Mouse (Mus musculus) brain, embryonic 14.5 days (tissue): ENCODE measurements around the gene Spi1.

ENCODE experiments used
- CTCF ChIP-seq: fragments of 200-500 bp; IDR thresholded peaks from 2 replicates; pipeline ENCODE4 v1.5.1; 2012; ENCODE audit warnings: inconsistent platforms, mild to moderate bottlenecking, moderate library complexity, borderline replicate concordance; ENCODE audit not compliant: insufficient read depth, insufficient read length; ENCODE audit errors: extremely low read depth
- POLR2A ChIP-seq: fragments of 200-500 bp; IDR thresholded peaks from 2 replicates; pipeline ENCODE4 v1.6.1; 2012; ENCODE audit warnings: mild to moderate bottlenecking, inconsistent platforms, borderline replicate concordance; ENCODE audit not compliant: poor library complexity, insufficient read depth, insufficient read length, severe bottlenecking; ENCODE audit errors: extremely low read depth

DNA sequence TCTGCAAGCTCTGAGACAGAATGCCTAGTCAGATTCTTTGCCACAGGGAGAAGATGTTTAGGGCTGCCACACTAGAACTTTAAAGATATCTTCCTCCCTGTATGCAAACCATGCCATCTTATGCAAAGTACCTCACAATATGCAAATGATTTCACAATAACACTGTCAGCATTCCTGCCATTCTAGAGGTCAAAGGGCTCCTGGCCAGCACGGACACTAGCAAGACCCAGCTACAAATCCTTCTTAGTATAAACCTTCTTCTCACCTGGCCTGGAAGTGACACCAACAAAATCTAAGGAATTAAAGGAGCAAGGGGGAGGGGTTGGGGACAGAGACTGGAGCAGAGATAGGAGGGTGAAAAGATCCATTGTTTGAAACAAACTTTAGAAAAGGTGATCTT is 10.1 kb upstream of the Spi1 start:
- TF ChIP-seq CTCF (no peak), POLR2A (no peak)
